Mouse (Mus musculus): ENCODE data around the gene Zfp651.

The Zfp651 gene

DNA sequence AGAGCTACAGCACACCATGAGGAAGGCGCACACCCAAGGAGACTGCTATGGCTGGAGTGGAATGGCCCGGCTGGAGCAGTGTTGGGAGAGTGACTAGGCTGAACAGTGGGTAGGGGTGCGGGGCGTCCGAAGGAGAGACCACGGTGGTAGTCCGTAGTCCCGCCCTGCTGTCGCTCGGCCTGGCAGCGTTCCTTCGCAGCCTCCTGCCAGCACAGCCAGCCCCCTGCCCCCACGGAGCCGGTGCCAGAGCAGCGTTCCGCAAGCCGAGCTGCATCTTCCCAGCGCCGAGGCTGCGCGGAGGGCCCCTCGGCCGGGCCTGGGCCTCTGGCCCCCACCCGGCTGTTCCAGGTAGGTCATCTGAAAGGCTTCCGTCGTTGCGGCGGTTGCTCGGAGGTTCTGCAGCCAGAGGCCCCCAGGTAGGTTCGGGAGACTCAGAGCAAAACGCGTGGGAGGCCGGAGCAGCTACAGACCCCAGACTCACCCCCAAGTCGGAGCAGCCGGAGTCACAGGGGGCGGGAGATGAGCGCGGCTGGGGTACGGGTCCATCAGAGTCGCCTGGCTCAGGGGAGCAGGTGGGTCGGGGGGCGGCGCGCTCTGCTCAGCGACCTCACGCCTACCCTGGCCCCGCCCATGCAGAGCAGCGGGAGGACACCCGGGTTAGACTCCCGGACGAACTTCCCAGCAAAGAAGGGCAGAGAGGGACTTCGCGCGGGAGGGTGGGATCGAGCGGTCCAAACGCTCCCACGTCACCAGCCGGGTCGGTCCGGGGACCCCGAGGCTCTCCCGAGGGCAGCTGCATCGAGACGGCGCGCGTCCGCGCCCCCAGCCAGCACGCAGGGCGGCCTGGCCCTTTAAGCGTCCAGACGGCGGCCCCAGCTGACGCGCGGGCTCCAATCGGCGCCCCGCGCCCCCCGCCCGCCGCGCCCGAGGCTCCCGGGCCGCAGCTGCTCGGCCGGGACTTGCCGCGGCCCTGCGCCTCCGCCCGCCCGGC, at the start of gene Zfp651:
TSS of gene Zfp651 (plus strand) at position 240 of the 991 bp plus-strand sequence.
- no peak for DNase-seq (ENCODE audit: low read depth)

DNA sequence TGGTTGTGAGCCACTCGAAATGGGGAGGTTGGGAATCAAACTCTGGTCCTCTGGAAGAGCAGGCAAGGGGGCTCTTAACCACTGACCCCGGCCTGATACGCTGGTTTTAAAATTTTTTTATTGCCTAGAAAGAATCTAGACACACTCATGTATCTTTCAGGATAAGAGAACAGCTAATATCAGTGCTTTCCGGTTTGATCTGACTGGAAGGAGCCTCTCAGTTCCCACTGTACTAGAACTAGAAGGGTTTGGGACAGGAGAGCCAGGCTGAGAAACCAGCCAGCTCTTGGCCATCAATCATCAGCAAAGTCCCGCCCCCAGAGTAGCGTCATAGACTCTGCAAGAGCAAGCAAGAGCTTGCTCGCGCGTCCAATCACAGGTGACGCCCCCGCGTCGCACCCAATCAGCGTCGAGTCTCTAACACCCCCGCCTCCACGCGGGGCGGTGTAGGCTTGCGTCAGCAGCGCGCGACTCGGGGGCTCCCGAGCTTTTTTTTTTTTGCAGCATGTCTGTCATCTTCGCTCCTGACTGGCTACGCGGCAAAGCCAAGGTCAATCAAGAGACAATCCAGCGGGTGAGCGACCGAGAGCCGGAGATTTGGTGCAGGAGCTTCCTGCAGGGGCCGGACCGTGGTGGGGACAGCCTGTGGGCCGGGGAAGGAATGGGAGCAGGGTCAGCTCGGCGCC, 49.1 kb upstream of the Zfp651 start, which contains the start of gene Ss18l2:
TSS of gene Ss18l2 (plus strand) at position 432 of the 686 bp plus-strand sequence.
- DNase-seq (ENCODE audit: low read depth): peak; percentile 99

DNA sequence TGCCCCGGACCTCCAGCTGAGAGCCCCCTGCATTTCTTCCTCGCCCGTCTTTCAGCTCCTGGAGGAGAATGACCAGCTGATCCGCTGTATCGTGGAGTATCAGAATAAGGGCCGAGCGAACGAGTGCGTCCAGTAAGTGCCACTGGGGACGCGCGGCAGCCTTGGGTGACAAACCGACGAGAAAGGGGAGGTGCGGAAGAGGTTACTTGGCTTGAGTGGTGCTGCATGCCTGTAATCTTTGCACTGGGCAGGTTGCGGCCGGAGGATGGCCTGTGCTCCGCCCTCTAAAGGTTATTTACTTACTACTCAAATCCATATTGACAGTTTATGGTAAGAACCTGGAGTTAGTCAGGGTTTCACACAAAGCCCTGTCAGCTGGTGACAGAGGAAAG, 48.5 kb upstream of the Zfp651 start:
- peak; percentile 66 for DNase-seq (ENCODE audit: low read depth)

GRCm38 (mm10) chr9:121717048-121717447, 42.1 kb upstream of the Zfp651 start:
- no peak for DNase-seq (ENCODE audit: low read depth)

DNA sequence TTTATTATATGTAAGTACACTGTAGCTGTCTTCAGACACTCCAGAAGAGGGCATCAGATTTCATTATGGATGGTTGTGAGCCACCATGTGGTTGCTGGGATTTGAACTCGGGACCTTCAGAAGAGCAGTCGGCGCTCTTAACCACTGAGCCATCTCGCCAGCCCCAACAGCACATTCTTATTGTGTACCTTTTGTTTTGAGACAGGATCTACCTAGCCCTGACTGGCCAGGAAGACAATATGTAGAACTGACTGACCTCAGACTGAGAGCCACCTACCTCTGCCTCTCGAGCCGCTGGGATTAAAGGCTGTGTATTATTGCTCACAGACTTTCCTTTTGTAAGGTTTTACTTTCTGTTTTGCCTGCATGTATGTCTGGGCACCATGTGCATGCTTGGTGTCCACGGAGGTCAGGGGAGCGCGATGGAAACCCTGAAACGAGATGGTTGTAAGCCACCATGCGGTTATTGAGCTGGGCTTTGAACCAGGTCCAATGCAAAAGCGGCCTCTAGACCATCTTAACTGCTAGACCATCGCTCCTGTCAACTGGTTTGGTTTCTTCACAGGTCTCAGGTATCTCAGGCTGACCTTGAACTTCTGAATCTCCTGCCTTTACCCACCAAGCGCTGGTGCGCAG, 40.9 kb upstream of the Zfp651 start:
- peak; percentile 55 for DNase-seq (ENCODE audit: low read depth)

- DNase-seq (ENCODE audit: low read depth): peak; percentile 99
Measured at GRCm38 (mm10) chr9:121718792-121719318, 40.3 kb upstream of the Zfp651 start, which contains the start of gene Nktr. Gene Nktr, plus strand, starts transcription at chr9:121719169.

- peak; percentile 72 for DNase-seq (ENCODE audit: low read depth)
Measured at GRCm38 (mm10) chr9:121719347-121720331, 39.5 kb upstream of the Zfp651 start.

- DNase-seq (ENCODE audit: low read depth): no peak
Measured at GRCm38 (mm10) chr9:121740490-121740889, 18.6 kb upstream of the Zfp651 start.

DNA sequence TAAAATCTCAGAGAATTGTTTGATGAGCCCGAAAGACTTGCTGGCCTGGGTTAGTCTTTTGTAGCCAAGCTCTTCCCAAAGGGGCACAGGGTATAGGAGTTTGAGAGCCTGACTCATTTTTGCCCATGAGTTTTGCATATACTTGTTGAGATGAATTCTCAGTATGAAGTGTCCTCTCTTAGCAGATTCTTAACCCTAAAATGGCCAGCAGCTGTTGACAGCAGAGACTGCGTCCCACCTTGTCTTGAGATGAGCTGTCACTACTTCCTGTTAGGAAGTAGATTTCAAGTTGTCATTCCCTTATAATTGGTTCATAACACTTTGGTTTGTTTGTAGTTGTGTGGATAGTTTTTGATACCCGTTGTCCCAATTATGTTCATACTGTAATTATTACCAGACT, 18.0 kb upstream of the Zfp651 start:
- no peak for DNase-seq (ENCODE audit: low read depth)

DNA sequence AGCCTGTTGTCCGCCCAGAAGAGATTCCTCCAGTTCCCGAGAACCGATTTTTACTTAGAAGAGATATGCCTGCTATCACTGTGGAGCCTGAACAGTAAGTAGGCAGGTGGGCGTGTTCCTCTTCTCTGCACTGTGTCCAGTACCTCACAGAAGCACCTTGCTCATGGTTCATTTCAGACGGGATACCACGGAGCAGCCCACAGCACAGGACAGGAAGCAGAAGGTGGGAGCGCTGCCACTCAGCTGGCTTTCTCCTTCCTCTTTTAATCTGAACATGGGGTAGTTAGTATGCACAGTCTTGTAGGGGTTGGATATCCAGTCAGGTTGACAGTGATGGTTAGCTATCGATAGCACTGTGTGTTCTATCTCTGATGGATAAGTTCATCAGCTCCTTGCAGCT, 15.1 kb upstream of the Zfp651 start:
- peak; percentile 21 for DNase-seq (ENCODE audit: low read depth)

GRCm38 (mm10) chr9:121752774-121753173, 6.4 kb upstream of the Zfp651 start:
- DNase-seq (ENCODE audit: low read depth): no peak

DNA sequence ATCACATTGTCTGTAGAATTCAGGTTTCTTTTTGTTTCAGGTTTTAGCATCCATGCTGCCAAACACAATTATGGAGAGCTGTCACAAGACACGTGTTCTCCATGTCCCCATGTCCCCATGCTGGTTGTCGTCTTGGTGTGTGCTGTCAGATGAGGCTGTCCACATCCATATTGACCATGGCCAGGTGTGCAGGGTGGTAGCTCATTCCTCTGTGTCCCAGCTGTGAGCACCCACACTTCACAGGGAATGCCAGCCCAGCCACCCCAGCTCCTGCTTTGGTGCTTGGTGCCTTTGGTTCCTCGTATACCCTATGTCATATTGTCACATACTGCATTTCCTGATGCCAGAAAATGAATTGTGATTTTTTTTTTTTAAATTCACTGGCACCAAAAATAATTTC, 4.5 kb upstream of the Zfp651 start:
- DNase-seq (ENCODE audit: low read depth): no peak

DNA sequence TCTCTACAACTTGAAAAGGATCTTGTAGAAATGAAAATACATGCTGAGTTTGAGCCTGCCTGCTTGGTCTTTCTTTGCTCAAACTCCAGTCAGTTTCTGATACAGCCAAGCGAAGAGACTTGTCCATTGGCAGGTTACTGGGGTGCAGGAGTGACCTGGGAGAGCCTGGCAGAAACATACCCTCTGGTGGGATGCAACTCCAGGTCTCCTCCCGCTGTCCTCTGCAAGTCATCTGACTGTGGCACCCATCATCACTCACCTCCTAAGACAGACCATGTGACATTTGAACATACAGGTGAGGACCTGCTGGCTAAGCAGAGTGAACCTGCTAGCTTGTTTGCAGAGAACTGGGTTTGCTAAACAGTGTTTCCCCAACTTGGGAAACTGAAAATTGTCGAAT, 2.3 kb upstream of the Zfp651 start:
- no peak for DNase-seq (ENCODE audit: low read depth)

GRCm38 (mm10) chr9:121757432-121757831, 1.7 kb upstream of the Zfp651 start:
- peak; percentile 77 for DNase-seq (ENCODE audit: low read depth)

- no peak for DNase-seq (ENCODE audit: low read depth)
Measured at GRCm38 (mm10) chr9:121757835-121758814, 1.0 kb upstream of the Zfp651 start.

GRCm38 (mm10) chr9:121760271-121761090, 1.4 kb downstream of the Zfp651 start:
- no peak for DNase-seq (ENCODE audit: low read depth)

DNA sequence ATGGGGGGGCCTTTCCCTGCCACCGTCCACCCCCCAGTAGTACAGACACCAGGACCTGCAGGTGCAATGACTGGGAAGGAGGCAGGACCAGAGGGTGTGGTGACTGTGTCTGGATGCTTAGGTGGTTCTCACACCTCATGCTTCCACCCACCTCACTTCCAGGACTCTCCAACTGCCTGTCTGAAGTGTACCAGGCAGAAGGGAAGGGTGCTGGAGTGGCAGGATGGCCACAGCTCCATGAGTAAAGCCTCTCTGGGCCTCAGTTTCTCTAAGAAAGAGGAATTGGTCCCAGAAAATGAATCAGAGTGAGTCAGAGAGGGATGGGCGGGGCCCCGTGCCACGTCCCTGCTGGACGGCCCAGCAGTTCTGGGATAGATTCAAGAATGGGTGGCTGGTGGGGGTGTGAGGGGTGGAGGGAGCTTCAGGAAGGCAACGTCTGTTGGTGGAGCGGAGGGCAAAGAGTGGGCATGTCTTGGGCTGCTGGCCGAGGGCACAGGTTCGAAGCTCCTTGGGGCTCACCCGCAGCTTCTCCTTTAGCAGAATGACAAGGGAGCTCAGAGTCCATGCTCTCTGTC, 2.0 kb downstream of the Zfp651 start:
- no peak for DNase-seq (ENCODE audit: low read depth)

GRCm38 (mm10) chr9:121761787-121762186, 2.7 kb downstream of the Zfp651 start:
- DNase-seq (ENCODE audit: low read depth): no peak
